Mouse (Mus musculus): ENCODE results near the gene Arhgap6. TPM values are rescaled to one million over a fixed set of nuclear protein-coding genes. Genes with fewer than 3 reads are reported as not detected.

Arhgap6 gene
- polyA plus RNA-seq, 1 experiment from 2014 or later = 1.2 TPM

GRCm38 (mm10) chrX:169220064-169220463, 425.2 kb downstream of the Arhgap6 start:
- ATAC-seq = no peak
- Histone ChIP-seq H3K27ac (ENCODE audit: low read length) (no peak overlapping the region), H3K9ac (replicated peaks; ENCODE audit: low read depth, low read length) (no peak overlapping the region), H3K4me3 (replicated peaks; ENCODE audit: low read length) (no peak overlapping the region), H3K36me3 (ENCODE audit: control insufficient read depth, insufficient read depth) (no peaks in the 10 kb centered on the region), H3K9me3 (ENCODE audit: control insufficient read depth, low read length) (no peaks in the 10 kb centered on the region), H3K27me3 (replicated peaks; ENCODE audit: control insufficient read depth, insufficient read depth, low read length) (peaks cover 4% of the 10 kb centered on the region; the same call in 1 of the 2 replicates), H3K4me1 (replicated peaks; ENCODE audit: control insufficient read depth, insufficient read depth, low read length) (no peaks in the 10 kb centered on the region), H3K4me2 (ENCODE audit: low read length) (no peak overlapping the region)
- WGBS = 77% methylated on average over 8 of the region's 8 CpGs

GRCm38 (mm10) chrX:169222357-169223062, 427.6 kb downstream of the Arhgap6 start:
- no peaks in the 10 kb centered on the region for H3K27me3 ChIP-seq (replicated peaks; ENCODE audit: control insufficient read depth, insufficient read depth, low read length)
- no peaks in the 10 kb centered on the region for H3K4me1 ChIP-seq (replicated peaks; ENCODE audit: control insufficient read depth, insufficient read depth, low read length)
- no peak for ATAC-seq
- H3K27ac ChIP-seq (ENCODE audit: low read length) = no peak overlapping the region
- 75% methylated on average over 3 of the region's 3 CpGs for WGBS
- H3K9me3 ChIP-seq (ENCODE audit: control insufficient read depth, low read length) = no peaks in the 10 kb centered on the region
- no peaks in the 10 kb centered on the region for H3K36me3 ChIP-seq (ENCODE audit: control insufficient read depth, insufficient read depth)
- H3K9ac ChIP-seq (replicated peaks; ENCODE audit: low read depth, low read length) = no peak overlapping the region
- H3K4me2 ChIP-seq (ENCODE audit: low read length) = no peak overlapping the region
- H3K4me3 ChIP-seq (replicated peaks; ENCODE audit: low read length) = no peak overlapping the region

GRCm38 (mm10) chrX:169255915-169256314, 461.0 kb downstream of the Arhgap6 start:
- H3K4me1 ChIP-seq (replicated peaks; ENCODE audit: control insufficient read depth, insufficient read depth, low read length) = no peaks in the 10 kb centered on the region
- no peaks in the 10 kb centered on the region for H3K9me3 ChIP-seq (ENCODE audit: control insufficient read depth, low read length)
- no peak overlapping the region for H3K4me2 ChIP-seq (ENCODE audit: low read length)
- WGBS = 60% methylated on average over 1 of the region's 1 CpGs
- H3K4me3 ChIP-seq (replicated peaks; ENCODE audit: low read length) = no peak overlapping the region
- H3K36me3 ChIP-seq (ENCODE audit: control insufficient read depth, insufficient read depth) = no peaks in the 10 kb centered on the region
- H3K27ac ChIP-seq (ENCODE audit: low read length) = no peak overlapping the region
- 0 out of 2 replicates have a peak, but pooled peaks cover 4% of the 10 kb centered on the region for H3K27me3 ChIP-seq (replicated peaks; ENCODE audit: control insufficient read depth, insufficient read depth, low read length)
- H3K9ac ChIP-seq (replicated peaks; ENCODE audit: low read depth, low read length) = no peak overlapping the region
- ATAC-seq = no peak

- Histone ChIP-seq H3K9ac (replicated peaks; ENCODE audit: low read depth, low read length) (no peak overlapping the region), H3K27me3 (replicated peaks; ENCODE audit: control insufficient read depth, insufficient read depth, low read length) (0 out of 2 replicates have a peak, but pooled peaks cover 4% of the 10 kb centered on the region), H3K27ac (ENCODE audit: low read length) (no peak overlapping the region), H3K4me3 (replicated peaks; ENCODE audit: low read length) (no peak overlapping the region), H3K36me3 (ENCODE audit: control insufficient read depth, insufficient read depth) (no peaks in the 10 kb centered on the region), H3K4me2 (ENCODE audit: low read length) (no peak overlapping the region), H3K9me3 (ENCODE audit: control insufficient read depth, low read length) (no peaks in the 10 kb centered on the region), H3K4me1 (replicated peaks; ENCODE audit: control insufficient read depth, insufficient read depth, low read length) (no peaks in the 10 kb centered on the region)
- ATAC-seq = no peak
Observed at GRCm38 (mm10) chrX:169256741-169257140, 461.8 kb downstream of the Arhgap6 start.

- no peak overlapping the region for H3K4me3 ChIP-seq (replicated peaks; ENCODE audit: low read length)
- H3K36me3 ChIP-seq (ENCODE audit: control insufficient read depth, insufficient read depth) = no peaks in the 10 kb centered on the region
- ATAC-seq = no peak
- no peaks in the 10 kb centered on the region for H3K9me3 ChIP-seq (ENCODE audit: control insufficient read depth, low read length)
- H3K27ac ChIP-seq (ENCODE audit: low read length) = no peak overlapping the region
- H3K4me1 ChIP-seq (replicated peaks; ENCODE audit: control insufficient read depth, insufficient read depth, low read length) = no peaks in the 10 kb centered on the region
- no peak overlapping the region for H3K4me2 ChIP-seq (ENCODE audit: low read length)
- 83% methylated on average over 3 of the region's 3 CpGs for WGBS
- 0 out of 2 replicates have a peak, but pooled peaks cover 4% of the 10 kb centered on the region for H3K27me3 ChIP-seq (replicated peaks; ENCODE audit: control insufficient read depth, insufficient read depth, low read length)
- no peak overlapping the region for H3K9ac ChIP-seq (replicated peaks; ENCODE audit: low read depth, low read length)
Observed at GRCm38 (mm10) chrX:169261034-169261433, 466.1 kb downstream of the Arhgap6 start.

- Histone ChIP-seq H3K4me1 (replicated peaks; ENCODE audit: control insufficient read depth, insufficient read depth, low read length) (no peaks in the 10 kb centered on the region), H3K4me3 (replicated peaks; ENCODE audit: low read length) (no peak overlapping the region), H3K9me3 (ENCODE audit: control insufficient read depth, low read length) (no peaks in the 10 kb centered on the region), H3K36me3 (ENCODE audit: control insufficient read depth, insufficient read depth) (no peaks in the 10 kb centered on the region), H3K27ac (ENCODE audit: low read length) (no peak overlapping the region), H3K4me2 (ENCODE audit: low read length) (no peak overlapping the region), H3K9ac (replicated peaks; ENCODE audit: low read depth, low read length) (no peak overlapping the region), H3K27me3 (replicated peaks; ENCODE audit: control insufficient read depth, insufficient read depth, low read length) (0 out of 2 replicates have a peak, but pooled peaks cover 4% of the 10 kb centered on the region)
- ATAC-seq = no peak
- 78% methylated on average over 2 of the region's 2 CpGs for WGBS
Observed at GRCm38 (mm10) chrX:169262212-169262611, 467.3 kb downstream of the Arhgap6 start.

GRCm38 (mm10) chrX:169263433-169264172, 468.7 kb downstream of the Arhgap6 start:
- WGBS = 77% methylated on average over 8 of the region's 8 CpGs
- H3K4me2 ChIP-seq (ENCODE audit: low read length) = no peak overlapping the region

GRCm38 (mm10) chrX:169299579-169299978, 504.7 kb downstream of the Arhgap6 start:
- H3K27me3 ChIP-seq (replicated peaks; ENCODE audit: control insufficient read depth, insufficient read depth, low read length) = no peaks in the 10 kb centered on the region
- ATAC-seq = peak; percentile 73
- 73% methylated on average over 4 of the region's 4 CpGs for whole genome bisulfite sequencing
- no peaks in the 10 kb centered on the region for H3K9me3 ChIP-seq (ENCODE audit: control insufficient read depth, low read length)
- H3K36me3 ChIP-seq (ENCODE audit: control insufficient read depth, insufficient read depth) = no peaks in the 10 kb centered on the region
- no peak overlapping the region for H3K9ac ChIP-seq (replicated peaks; ENCODE audit: low read depth, low read length)
- H3K27ac ChIP-seq (ENCODE audit: low read length) = no peak overlapping the region
- H3K4me3 ChIP-seq (replicated peaks; ENCODE audit: low read length) = no peak overlapping the region
- no peaks in the 10 kb centered on the region for H3K4me1 ChIP-seq (replicated peaks; ENCODE audit: control insufficient read depth, insufficient read depth, low read length)
- no peak overlapping the region for H3K4me2 ChIP-seq (ENCODE audit: low read length)

More at GRCm38 (mm10) chrX:169263433-169264172, 468.7 kb downstream of the Arhgap6 start:
- no peak overlapping the region for H3K27ac ChIP-seq (ENCODE audit: low read length)
- H3K27me3 ChIP-seq (replicated peaks; ENCODE audit: control insufficient read depth, insufficient read depth, low read length) = no peaks in the 10 kb centered on the region
- H3K9me3 ChIP-seq (ENCODE audit: control insufficient read depth, low read length) = no peaks in the 10 kb centered on the region
- no peak overlapping the region for H3K9ac ChIP-seq (replicated peaks; ENCODE audit: low read depth, low read length)
- no peak for ATAC-seq
- H3K4me3 ChIP-seq (replicated peaks; ENCODE audit: low read length) = no peak overlapping the region
- H3K4me1 ChIP-seq (replicated peaks; ENCODE audit: control insufficient read depth, insufficient read depth, low read length) = no peaks in the 10 kb centered on the region
- no peaks in the 10 kb centered on the region for H3K36me3 ChIP-seq (ENCODE audit: control insufficient read depth, insufficient read depth)

GRCm38 (mm10) chrX:169302271-169303045, 507.6 kb downstream of the Arhgap6 start:
- no peak overlapping the region for H3K4me3 ChIP-seq (replicated peaks; ENCODE audit: low read length)
- no peak for ATAC-seq
- no peaks in the 10 kb centered on the region for H3K36me3 ChIP-seq (ENCODE audit: control insufficient read depth, insufficient read depth)
- H3K4me1 ChIP-seq (replicated peaks; ENCODE audit: control insufficient read depth, insufficient read depth, low read length) = no peaks in the 10 kb centered on the region
- no peak overlapping the region for H3K9ac ChIP-seq (replicated peaks; ENCODE audit: low read depth, low read length)
- WGBS = 65% methylated on average over 26 of the region's 26 CpGs
- no peak overlapping the region for H3K27ac ChIP-seq (ENCODE audit: low read length)
- H3K4me2 ChIP-seq (ENCODE audit: low read length) = no peak overlapping the region
- H3K27me3 ChIP-seq (replicated peaks; ENCODE audit: control insufficient read depth, insufficient read depth, low read length) = no peaks in the 10 kb centered on the region; the same call in 1 of the 2 replicates
- H3K9me3 ChIP-seq (ENCODE audit: control insufficient read depth, low read length) = no peaks in the 10 kb centered on the region

Measured in forebrain, embryonic 16.5 days (tissue).